Mouse (Mus musculus): ENCODE measurements around the gene Gm13694. TPM values are rescaled to one million over a fixed set of nuclear protein-coding genes. Genes with fewer than 3 reads are reported as not detected.

The Gm13694 gene
- polyA plus RNA-seq (2015; fragmentation: Illumina TruSeq; extraction: RNeasy Lipid Tissue Mini Kit (QIAGEN cat#74804); ENCODE audit: low read depth, low replicate concordance), result not detected

DNA sequence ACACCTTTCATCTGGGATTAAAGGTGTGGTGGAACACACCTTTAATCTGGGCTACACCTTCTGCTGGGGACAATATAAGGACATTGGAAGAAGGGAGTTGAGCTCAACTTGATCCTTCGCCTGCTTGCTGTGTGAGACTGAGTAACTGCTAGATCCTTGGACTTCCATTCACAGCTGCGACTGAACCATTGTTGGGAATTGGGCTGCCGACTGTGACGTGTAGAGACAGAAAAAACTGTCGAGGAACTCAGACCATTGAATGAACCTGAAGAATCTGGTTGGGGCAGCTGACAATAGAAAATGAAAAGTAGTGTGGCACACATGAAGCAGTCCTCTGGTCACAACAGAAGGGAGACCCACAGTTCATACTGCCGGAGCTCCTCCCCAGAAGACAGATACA is at the start of gene Gm13694:
Gene Gm13694 (plus strand): TSS at position 301 of the 400 bp plus-strand sequence.

DNA sequence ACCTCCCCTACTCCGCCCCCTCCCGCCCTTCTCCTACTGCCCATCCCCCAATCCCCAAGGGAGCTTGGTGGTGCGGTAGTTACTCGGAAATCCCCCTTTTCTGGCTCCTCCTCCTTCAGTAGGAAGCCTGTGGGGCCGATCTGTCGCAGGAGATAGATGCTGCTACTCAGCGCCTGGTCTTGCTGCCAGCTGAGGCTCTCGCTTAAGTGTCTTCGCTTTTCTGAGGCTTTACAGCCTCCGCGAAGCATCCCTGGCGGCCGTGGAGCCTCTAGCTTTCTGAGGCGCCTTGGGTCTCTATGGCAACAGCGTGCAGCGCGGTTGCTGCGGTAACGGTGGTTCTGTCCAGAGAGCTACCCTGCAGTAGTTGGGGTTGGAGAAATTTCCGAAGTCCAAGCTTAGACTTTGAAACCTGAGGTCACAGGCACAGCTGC is 37.8 kb upstream of the Gm13694 start, which contains the start of gene Zswim2:
Gene Zswim2 (minus strand): TSS at position 298 of the 431 bp plus-strand sequence.

DNA sequence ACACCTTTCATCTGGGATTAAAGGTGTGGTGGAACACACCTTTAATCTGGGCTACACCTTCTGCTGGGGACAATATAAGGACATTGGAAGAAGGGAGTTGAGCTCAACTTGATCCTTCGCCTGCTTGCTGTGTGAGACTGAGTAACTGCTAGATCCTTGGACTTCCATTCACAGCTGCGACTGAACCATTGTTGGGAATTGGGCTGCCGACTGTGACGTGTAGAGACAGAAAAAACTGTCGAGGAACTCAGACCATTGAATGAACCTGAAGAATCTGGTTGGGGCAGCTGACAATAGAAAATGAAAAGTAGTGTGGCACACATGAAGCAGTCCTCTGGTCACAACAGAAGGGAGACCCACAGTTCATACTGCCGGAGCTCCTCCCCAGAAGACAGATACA is 23.3 kb upstream of the Gm13694 start, which contains the start of gene Gm13698:
Gene Gm13698 (plus strand): TSS at position 301 of the 400 bp plus-strand sequence.

DNA sequence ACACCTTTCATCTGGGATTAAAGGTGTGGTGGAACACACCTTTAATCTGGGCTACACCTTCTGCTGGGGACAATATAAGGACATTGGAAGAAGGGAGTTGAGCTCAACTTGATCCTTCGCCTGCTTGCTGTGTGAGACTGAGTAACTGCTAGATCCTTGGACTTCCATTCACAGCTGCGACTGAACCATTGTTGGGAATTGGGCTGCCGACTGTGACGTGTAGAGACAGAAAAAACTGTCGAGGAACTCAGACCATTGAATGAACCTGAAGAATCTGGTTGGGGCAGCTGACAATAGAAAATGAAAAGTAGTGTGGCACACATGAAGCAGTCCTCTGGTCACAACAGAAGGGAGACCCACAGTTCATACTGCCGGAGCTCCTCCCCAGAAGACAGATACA is 17.5 kb upstream of the Gm13694 start, which contains the start of gene Gm13693:
Gene Gm13693 (plus strand): TSS at position 301 of the 400 bp plus-strand sequence.

DNA sequence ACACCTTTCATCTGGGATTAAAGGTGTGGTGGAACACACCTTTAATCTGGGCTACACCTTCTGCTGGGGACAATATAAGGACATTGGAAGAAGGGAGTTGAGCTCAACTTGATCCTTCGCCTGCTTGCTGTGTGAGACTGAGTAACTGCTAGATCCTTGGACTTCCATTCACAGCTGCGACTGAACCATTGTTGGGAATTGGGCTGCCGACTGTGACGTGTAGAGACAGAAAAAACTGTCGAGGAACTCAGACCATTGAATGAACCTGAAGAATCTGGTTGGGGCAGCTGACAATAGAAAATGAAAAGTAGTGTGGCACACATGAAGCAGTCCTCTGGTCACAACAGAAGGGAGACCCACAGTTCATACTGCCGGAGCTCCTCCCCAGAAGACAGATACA is 11.7 kb upstream of the Gm13694 start, which contains the start of gene Gm13695:
Gene Gm13695 (plus strand): TSS at position 301 of the 400 bp plus-strand sequence.

DNA sequence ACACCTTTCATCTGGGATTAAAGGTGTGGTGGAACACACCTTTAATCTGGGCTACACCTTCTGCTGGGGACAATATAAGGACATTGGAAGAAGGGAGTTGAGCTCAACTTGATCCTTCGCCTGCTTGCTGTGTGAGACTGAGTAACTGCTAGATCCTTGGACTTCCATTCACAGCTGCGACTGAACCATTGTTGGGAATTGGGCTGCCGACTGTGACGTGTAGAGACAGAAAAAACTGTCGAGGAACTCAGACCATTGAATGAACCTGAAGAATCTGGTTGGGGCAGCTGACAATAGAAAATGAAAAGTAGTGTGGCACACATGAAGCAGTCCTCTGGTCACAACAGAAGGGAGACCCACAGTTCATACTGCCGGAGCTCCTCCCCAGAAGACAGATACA is 5.9 kb upstream of the Gm13694 start, which contains the start of gene Gm13696:
Gene Gm13696 (plus strand): TSS at position 301 of the 400 bp plus-strand sequence.

DNA sequence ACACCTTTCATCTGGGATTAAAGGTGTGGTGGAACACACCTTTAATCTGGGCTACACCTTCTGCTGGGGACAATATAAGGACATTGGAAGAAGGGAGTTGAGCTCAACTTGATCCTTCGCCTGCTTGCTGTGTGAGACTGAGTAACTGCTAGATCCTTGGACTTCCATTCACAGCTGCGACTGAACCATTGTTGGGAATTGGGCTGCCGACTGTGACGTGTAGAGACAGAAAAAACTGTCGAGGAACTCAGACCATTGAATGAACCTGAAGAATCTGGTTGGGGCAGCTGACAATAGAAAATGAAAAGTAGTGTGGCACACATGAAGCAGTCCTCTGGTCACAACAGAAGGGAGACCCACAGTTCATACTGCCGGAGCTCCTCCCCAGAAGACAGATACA is 5.7 kb downstream of the Gm13694 start, which contains the start of gene Gm13697:
Gene Gm13697 (plus strand): TSS at position 301 of the 400 bp plus-strand sequence.

DNA sequence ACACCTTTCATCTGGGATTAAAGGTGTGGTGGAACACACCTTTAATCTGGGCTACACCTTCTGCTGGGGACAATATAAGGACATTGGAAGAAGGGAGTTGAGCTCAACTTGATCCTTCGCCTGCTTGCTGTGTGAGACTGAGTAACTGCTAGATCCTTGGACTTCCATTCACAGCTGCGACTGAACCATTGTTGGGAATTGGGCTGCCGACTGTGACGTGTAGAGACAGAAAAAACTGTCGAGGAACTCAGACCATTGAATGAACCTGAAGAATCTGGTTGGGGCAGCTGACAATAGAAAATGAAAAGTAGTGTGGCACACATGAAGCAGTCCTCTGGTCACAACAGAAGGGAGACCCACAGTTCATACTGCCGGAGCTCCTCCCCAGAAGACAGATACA is 11.5 kb downstream of the Gm13694 start, which contains the start of gene Gm13691:
Gene Gm13691 (plus strand): TSS at position 301 of the 400 bp plus-strand sequence.

Other genes with a start within 250 kb of the Gm13694 start
- 170 TPM for gene Fam171b, start 166.3 kb upstream of the Gm13694 start, polyA plus RNA-seq (2015; fragmentation: Illumina TruSeq; extraction: RNeasy Lipid Tissue Mini Kit (QIAGEN cat#74804); ENCODE audit: low read depth, low replicate concordance)
- gene Zswim2, start 37.7 kb upstream of the Gm13694 start, polyA plus RNA-seq (2015; fragmentation: Illumina TruSeq; extraction: RNeasy Lipid Tissue Mini Kit (QIAGEN cat#74804); ENCODE audit: low read depth, low replicate concordance), result not detected
- not detected for gene Gm13698, start 23.2 kb upstream of the Gm13694 start, polyA plus RNA-seq (2015; fragmentation: Illumina TruSeq; extraction: RNeasy Lipid Tissue Mini Kit (QIAGEN cat#74804); ENCODE audit: low read depth, low replicate concordance)
- not detected for gene Gm13693, start 17.4 kb upstream of the Gm13694 start, polyA plus RNA-seq (2015; fragmentation: Illumina TruSeq; extraction: RNeasy Lipid Tissue Mini Kit (QIAGEN cat#74804); ENCODE audit: low read depth, low replicate concordance)
- gene Gm13695, start 11.6 kb upstream of the Gm13694 start, polyA plus RNA-seq (2015; fragmentation: Illumina TruSeq; extraction: RNeasy Lipid Tissue Mini Kit (QIAGEN cat#74804); ENCODE audit: low read depth, low replicate concordance), result not detected
- not detected for gene Gm13696, start 5.8 kb upstream of the Gm13694 start, polyA plus RNA-seq (2015; fragmentation: Illumina TruSeq; extraction: RNeasy Lipid Tissue Mini Kit (QIAGEN cat#74804); ENCODE audit: low read depth, low replicate concordance)
- not detected for gene Gm13697, start 5.8 kb downstream of the Gm13694 start, polyA plus RNA-seq (2015; fragmentation: Illumina TruSeq; extraction: RNeasy Lipid Tissue Mini Kit (QIAGEN cat#74804); ENCODE audit: low read depth, low replicate concordance)
- gene Gm13691, start 11.6 kb downstream of the Gm13694 start, polyA plus RNA-seq (2015; fragmentation: Illumina TruSeq; extraction: RNeasy Lipid Tissue Mini Kit (QIAGEN cat#74804); ENCODE audit: low read depth, low replicate concordance), result not detected